Mouse (Mus musculus): ENCODE measurements at regions not wholly inside any gene's neighbourhood (a gene's known extent, or its start where the extent isn't known, plus 50 kb on each side); places are given as distances from the start of the nearest gene placed in this dataset.

DNA sequence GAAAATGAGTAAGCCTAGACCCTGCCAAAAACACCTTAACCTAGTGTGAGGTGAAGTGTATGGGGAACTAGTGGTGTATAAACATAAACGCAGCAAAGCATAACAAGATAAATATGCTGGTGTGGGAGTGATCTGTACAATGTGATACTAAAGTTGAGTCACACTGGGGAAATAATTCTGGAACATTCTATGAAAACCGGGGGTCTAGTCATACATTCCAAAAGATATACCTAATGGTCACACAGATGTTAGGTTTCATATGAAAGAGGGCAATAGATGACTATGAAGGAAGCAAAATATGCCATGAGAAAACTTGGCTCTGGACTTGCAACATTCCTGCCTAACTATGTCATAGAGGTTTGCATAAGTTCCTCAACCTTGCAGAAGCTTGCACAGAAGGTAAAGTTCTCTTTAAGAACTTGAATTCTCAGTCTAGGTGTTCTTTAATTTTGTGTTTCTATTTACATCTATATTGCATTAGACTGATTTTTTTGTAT is 3712.4 kb upstream of the Gm7489 start:
- WGBS: 91% methylated on average over 2 of the region's 2 CpGs
- no peaks in the 10 kb centered on the region for H3K9me3 ChIP-seq (ENCODE audit: control insufficient read depth, low read length)
- no peak overlapping the region for H3K27ac ChIP-seq (ENCODE audit: low read depth, low read length)
- H3K4me3 ChIP-seq (ENCODE audit: low read length): no peak overlapping the region
- no peaks in the 10 kb centered on the region for H3K36me3 ChIP-seq (ENCODE audit: control insufficient read depth, insufficient read depth, low read length)
- H3K4me2 ChIP-seq (ENCODE audit: low read length): no peak overlapping the region
- ATAC-seq: no peak
- no peaks in the 10 kb centered on the region for H3K27me3 ChIP-seq (replicated peaks; ENCODE audit: control insufficient read depth, insufficient read depth, low read length)
- H3K4me1 ChIP-seq (ENCODE audit: control insufficient read depth, insufficient read depth, low read depth, low read length): no peaks in the 10 kb centered on the region
- H3K9ac ChIP-seq (ENCODE audit: low read depth, low read length): no peak overlapping the region

DNA sequence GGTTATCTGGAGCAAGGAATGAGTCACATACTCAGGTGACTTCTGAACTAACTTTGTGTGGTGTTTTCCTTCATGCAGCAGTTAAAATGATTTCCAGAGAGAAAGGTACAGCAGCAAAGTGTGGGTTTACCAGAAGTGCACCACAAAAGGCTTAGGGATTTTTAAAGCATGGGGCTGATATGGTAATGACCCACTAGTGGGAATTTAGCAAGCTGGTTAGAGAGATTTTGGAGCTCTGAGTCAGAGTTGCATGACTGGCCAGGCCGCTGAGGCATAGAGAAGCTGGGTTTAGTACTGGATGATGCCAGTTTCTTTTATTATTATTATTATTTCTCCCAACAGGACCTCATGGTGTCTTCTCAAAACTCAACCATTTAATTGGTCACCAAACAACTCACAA is 3701.5 kb upstream of the Gm7489 start:
- peaks cover 5% of the 10 kb centered on the region; the same call in 1 of the 2 replicates for H3K9me3 ChIP-seq (ENCODE audit: control insufficient read depth, low read length)
- H3K27ac ChIP-seq (ENCODE audit: low read depth, low read length): no peak overlapping the region
- 87% methylated on average over 1 of the region's 1 CpGs for WGBS
- H3K4me3 ChIP-seq (ENCODE audit: low read length): no peak overlapping the region
- no peak overlapping the region for H3K4me2 ChIP-seq (ENCODE audit: low read length)
- H3K9ac ChIP-seq (ENCODE audit: low read depth, low read length): no peak overlapping the region
- no peaks in the 10 kb centered on the region for H3K4me1 ChIP-seq (ENCODE audit: control insufficient read depth, insufficient read depth, low read depth, low read length)
- H3K36me3 ChIP-seq (ENCODE audit: control insufficient read depth, insufficient read depth, low read length): no peaks in the 10 kb centered on the region
- ATAC-seq: no peak
- H3K27me3 ChIP-seq (replicated peaks; ENCODE audit: control insufficient read depth, insufficient read depth, low read length): no peaks in the 10 kb centered on the region

Measured in hindbrain, embryonic 16.5 days (tissue).